Mouse (Mus musculus) liver, adult 2 months (tissue): ENCODE results near the gene Mog. TPM values are rescaled to one million over a fixed set of nuclear protein-coding genes. Genes with fewer than 3 reads are reported as not detected.

ENCODE experiments used
- DNase-seq: peaks from one replicate; pipeline ENCODE4 v3.0.0-alpha.2; 2011; ENCODE audit warnings: low read depth, low spot score; ENCODE audit errors: extremely low read depth
- H3K27ac ChIP-seq: fragments of 200-500 bp; replicated peaks from 2 replicates; pipeline ENCODE4 v1.5.1; 2012; ENCODE audit warnings: low read depth, mild to moderate bottlenecking, control low read depth, inconsistent platforms, low read length; ENCODE audit not compliant: insufficient read depth
- H3K27me3 ChIP-seq: fragments of 200-500 bp; 2 replicates; pipeline ENCODE4 v1.6.1; 2012; ENCODE audit warnings: mild to moderate bottlenecking, moderate library complexity, low read length, inconsistent platforms; ENCODE audit not compliant: control insufficient read depth, insufficient read depth
- H3K36me3 ChIP-seq: fragments of 200-500 bp; 2 replicates; pipeline ENCODE4 v1.6.1; 2012; ENCODE audit warnings: low read length, inconsistent platforms; ENCODE audit not compliant: control insufficient read depth, insufficient read depth
- H3K4me1 ChIP-seq: fragments of 200-500 bp; 2 replicates; pipeline ENCODE4 v1.6.1; 2011; ENCODE audit warnings: low read length; ENCODE audit not compliant: control insufficient read depth, insufficient read depth
- H3K4me3 ChIP-seq: fragments of 200-500 bp; 2 replicates; pipeline ENCODE4 v1.5.1; 2011; ENCODE audit warnings: low read depth, mild to moderate bottlenecking, control low read depth, low read length, moderate library complexity; ENCODE audit not compliant: insufficient read depth
- H3K79me2 ChIP-seq: fragments of 200-500 bp; 2 replicates; pipeline ENCODE4 v1.6.1; 2012; ENCODE audit warnings: inconsistent platforms, mild to moderate bottlenecking, low read length, moderate library complexity; ENCODE audit not compliant: control insufficient read depth, insufficient read depth
- H3K9ac ChIP-seq: fragments of 200-500 bp; 2 replicates; pipeline ENCODE4 v1.6.1; 2012; ENCODE audit warnings: low read depth, mild to moderate bottlenecking, control low read depth, inconsistent platforms, low read length
- CTCF ChIP-seq: fragments of 200-500 bp; IDR thresholded peaks from 2 replicates; pipeline ENCODE4 v1.5.1; 2011; ENCODE audit warnings: low read depth, low read length, control low read depth
- POLR2A ChIP-seq: fragments of 200-500 bp; IDR thresholded peaks from 2 replicates; pipeline ENCODE4 v1.6.1; 2011; ENCODE audit warnings: low read length, control low read depth; ENCODE audit not compliant: insufficient read depth; ENCODE audit errors: extremely low read depth
- WGBS: fragments of 180-500 bp; shearing (Covaris S2); methylation state at CpG from one replicate; pipeline ENCODE4 v1.1.7; 2018; 5-methylcytosine and 5-hydroxymethylcytosine counted together
- polyA plus RNA-seq: library from polyadenylated mRNA; depleted of rRNA; stranded (reverse); fragments of >200 nt; gene quantifications from 2 replicates; pipeline ENCODE4 v1.2.3, GENCODE M21; 2012
- total RNA-seq: library from RNA; depleted of rRNA; stranded (reverse); fragments of >200 nt; gene quantifications from 2 replicates; pipeline ENCODE4 v1.2.3, GENCODE M21; 2014

Mog gene
- total and polyA plus RNA-seq, 2 experiments, result not detected

DNA sequence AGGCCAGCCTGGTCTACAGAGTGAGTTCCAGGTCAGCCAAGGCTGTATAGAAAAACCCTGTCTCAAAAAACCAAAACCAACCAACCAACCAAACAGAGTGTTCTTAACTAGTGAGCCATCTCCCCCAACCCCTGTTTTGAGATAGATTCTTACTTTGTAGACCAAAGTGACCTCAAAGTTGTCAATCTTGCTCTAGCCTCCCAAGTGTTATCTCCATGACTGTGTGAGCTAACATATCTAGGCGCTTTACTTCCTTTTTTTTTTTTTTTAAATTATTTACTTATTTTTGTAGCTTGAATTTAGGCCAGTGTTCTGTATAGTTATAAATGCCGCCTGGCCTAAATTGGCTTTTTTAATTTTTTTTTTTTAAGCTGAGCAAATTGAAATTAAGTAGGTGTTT, 42.8 kb upstream of the Mog start:
- TF ChIP-seq POLR2A, result no peak
- no peak for TF ChIP-seq CTCF
- no peak for DNase-seq
- 94% methylated on average over 2 of the region's 2 CpGs for WGBS
- Histone ChIP-seq H3K4me1 (no peaks in the 10 kb centered on the region), H3K4me3 (no peak overlapping the region), H3K9ac (no peak overlapping the region), H3K36me3 (peaks cover 3% of the 10 kb centered on the region; the same call in 1 of the 2 replicates), H3K27me3 (no peaks in the 10 kb centered on the region), H3K79me2 (no peaks in the 10 kb centered on the region), H3K27ac (no peak overlapping the region)

DNA sequence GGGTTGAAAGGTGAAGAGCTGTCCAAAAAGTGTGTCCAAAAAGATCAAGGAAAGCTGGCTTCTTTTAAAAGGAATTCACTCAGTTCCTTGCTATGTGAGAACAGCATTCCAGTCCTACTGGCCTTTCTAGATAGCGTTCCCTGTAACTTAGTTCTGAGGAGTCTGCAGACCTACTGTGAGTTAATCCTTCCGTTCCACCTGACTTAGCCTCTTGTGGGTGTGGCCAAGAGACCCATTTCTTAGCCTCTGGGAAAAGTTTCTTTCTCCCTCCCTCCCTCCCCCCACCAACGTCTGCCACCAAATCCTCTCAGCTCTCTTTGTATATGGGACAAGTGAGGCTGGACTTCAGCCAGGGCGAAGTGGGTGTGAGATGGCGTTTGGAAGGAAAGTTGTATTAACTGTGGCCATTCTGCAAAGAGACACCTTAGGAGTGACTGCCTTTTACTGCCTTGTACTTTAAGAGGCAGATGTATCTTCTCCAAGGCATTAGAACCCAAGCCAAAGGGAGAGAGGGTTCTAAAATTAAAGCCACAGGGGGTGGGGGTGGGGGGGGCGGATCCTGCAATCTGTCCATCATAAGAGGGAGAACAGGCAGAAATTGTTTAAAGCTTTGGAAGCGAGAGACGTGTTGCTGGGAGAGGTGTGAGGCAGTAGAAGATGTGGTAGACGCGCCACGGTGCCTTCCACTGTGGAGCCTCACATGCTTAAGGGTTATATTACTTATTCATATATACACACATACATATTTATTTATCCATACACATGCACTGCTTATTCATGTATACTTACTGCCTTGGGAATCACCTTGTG, 40.7 kb upstream of the Mog start:
- no peaks in the 10 kb centered on the region for H3K79me2 ChIP-seq
- peaks cover 3% of the 10 kb centered on the region; the same call in 1 of the 2 replicates for H3K36me3 ChIP-seq
- TF ChIP-seq CTCF (no peak), POLR2A (no peak)
- no peak overlapping the region for H3K27ac ChIP-seq
- H3K9ac ChIP-seq, result no peak overlapping the region
- no peak overlapping the region for H3K4me3 ChIP-seq
- WGBS, result 87% methylated on average over 11 of the region's 11 CpGs
- DNase-seq, result no peak
- no peaks in the 10 kb centered on the region for H3K4me1 ChIP-seq
- no peaks in the 10 kb centered on the region for H3K27me3 ChIP-seq

DNA sequence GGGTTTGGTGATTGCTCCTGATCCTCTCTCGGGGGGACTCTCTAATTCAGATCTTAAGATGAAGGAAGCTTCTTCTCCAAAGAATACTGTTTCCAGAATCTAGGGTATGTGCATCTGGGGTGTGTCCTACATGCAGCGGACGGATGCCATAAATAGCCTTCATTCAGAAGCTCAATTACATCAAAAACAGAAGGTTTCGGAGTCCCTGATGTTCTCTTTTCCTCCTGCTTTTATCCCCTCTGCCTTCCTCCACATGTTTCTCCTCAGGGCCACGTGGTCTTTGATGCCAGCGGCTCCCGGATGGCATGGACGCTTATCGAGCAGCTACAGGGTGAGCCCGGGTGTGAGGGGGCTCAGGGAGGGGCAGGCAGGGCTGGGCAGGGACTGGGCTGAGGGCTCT, 39.9 kb upstream of the Mog start:
- TF ChIP-seq CTCF (no peak), POLR2A (no peak)
- WGBS, result 85% methylated on average over 10 of the region's 10 CpGs
- H3K36me3 ChIP-seq, result peaks cover 3% of the 10 kb centered on the region; the same call in 1 of the 2 replicates

DNA sequence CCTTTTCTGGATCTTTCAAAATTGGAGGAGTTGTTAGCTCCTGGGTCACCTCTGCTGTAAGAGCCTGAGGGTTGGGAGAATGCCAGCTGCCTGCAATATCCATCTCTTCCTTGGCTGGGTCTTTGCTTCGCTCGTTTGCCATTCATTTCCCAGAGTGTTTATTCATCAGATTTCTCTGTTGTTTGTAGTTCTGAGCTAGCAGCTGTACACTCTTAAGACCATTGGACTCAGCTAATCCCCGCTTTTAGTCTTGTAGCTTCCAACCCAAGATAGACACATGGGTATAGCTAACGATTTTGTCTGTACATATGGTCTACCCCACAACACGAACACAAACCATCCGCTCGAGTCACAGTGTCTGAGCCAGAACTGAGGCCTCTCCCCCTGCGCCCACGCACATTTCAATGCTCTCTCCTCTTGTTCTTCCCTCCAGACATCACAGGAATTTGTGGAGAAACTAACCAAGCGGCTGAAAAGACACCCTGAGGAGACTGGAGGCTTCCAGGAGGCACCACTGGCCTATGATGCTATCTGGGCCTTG, 39.0 kb upstream of the Mog start:
- TF ChIP-seq POLR2A, result no peak
- no peak for TF ChIP-seq CTCF
- 92% methylated on average over 10 of the region's 10 CpGs for WGBS

More for the DNA sequence above, 39.9 kb upstream of the Mog start:
- Histone ChIP-seq H3K27ac (no peak overlapping the region), H3K27me3 (no peaks in the 10 kb centered on the region), H3K4me3 (no peak overlapping the region), H3K79me2 (no peaks in the 10 kb centered on the region), H3K4me1 (no peaks in the 10 kb centered on the region), H3K9ac (no peak overlapping the region)
- no peak for DNase-seq

DNA sequence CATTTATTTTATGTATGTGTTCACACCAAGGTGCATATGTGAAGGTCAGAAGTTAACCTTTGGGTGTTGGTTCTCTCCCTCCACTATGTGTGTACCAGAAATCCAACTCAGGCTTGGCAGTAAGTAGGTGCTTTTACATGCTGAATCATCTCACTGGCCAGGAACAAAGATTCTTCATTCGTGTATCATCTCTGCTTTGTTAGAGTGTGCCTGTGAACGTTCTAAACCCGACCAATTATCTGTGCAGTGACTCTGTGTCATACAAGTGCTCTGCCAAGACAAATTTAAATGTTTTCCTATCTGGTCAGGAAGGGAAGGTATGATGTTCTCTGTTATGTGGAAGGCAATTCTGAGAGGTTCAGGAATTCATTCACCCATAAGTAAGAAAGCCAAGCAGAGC, 38.2 kb upstream of the Mog start:
- DNase-seq, result no peak
- TF ChIP-seq CTCF (no peak), POLR2A (no peak)
- 85% methylated on average over 3 of the region's 3 CpGs for WGBS
- no peaks in the 10 kb centered on the region for H3K79me2 ChIP-seq
- no peak overlapping the region for H3K4me3 ChIP-seq
- no peaks in the 10 kb centered on the region for H3K27me3 ChIP-seq
- no peak overlapping the region for H3K9ac ChIP-seq
- no peak overlapping the region for H3K27ac ChIP-seq
- H3K36me3 ChIP-seq, result peaks cover 3% of the 10 kb centered on the region; the same call in 1 of the 2 replicates
- H3K4me1 ChIP-seq, result no peaks in the 10 kb centered on the region

More for the DNA sequence above, 39.0 kb upstream of the Mog start:
- H3K4me1 ChIP-seq, result no peaks in the 10 kb centered on the region
- H3K27ac ChIP-seq, result no peak overlapping the region
- peaks cover 3% of the 10 kb centered on the region; the same call in 1 of the 2 replicates for H3K36me3 ChIP-seq
- no peaks in the 10 kb centered on the region for H3K79me2 ChIP-seq
- no peak overlapping the region for H3K9ac ChIP-seq
- no peak for DNase-seq
- no peak overlapping the region for H3K4me3 ChIP-seq
- H3K27me3 ChIP-seq, result no peaks in the 10 kb centered on the region

DNA sequence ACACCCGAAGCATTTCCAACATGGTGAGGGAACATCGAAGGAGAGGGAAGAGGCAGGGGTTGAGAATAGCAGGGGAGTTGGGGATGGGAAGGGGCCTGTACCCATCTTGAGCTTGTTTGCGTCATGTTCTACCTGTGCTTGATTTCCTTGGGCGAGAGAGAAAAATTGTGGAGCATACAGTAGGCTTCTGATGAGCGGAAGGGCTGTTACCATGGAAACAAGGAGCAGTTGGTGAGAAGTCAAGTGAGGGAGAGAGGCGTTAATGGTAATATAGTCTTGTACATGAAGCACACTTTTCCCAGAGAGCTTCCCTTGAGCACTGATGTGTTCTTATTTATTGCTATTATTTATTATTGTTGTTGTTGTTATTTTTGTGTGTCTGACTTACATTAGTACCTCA, 33.8 kb upstream of the Mog start:
- H3K9ac ChIP-seq, result no peak overlapping the region
- no peaks in the 10 kb centered on the region for H3K79me2 ChIP-seq
- no peak overlapping the region for H3K4me3 ChIP-seq
- no peak overlapping the region for H3K27ac ChIP-seq
- DNase-seq, result no peak
- no peaks in the 10 kb centered on the region; the same call in 1 of the 2 replicates for H3K36me3 ChIP-seq
- no peaks in the 10 kb centered on the region for H3K27me3 ChIP-seq
- no peaks in the 10 kb centered on the region for H3K4me1 ChIP-seq
- WGBS, result 91% methylated on average over 6 of the region's 6 CpGs
- TF ChIP-seq POLR2A, result no peak
- no peak for TF ChIP-seq CTCF
